Mouse (Mus musculus) granulocyte monocyte progenitor cell, adult 5-6 weeks (primary cell): ENCODE measurements around the gene Creb5. TPM values are rescaled to one million over a fixed set of nuclear protein-coding genes. Genes with fewer than 3 reads are reported as not detected.
A peak's percentile ranks its signal among the peaks of the same experiment; 100 is the strongest.

ENCODE experiments used
- ATAC-seq: replicated peaks from 2 replicates; pipeline ENCODE4 v1.8.0; 2016; ENCODE audit warnings: mild to moderate bottlenecking, moderate TSS enrichment, inconsistent platforms; ENCODE audit not compliant: poor library complexity, severe bottlenecking
- total RNA-seq, 2 experiments: library from RNA; stranded (forward) in 1 of 2; stranded (reverse) in 1 of 2; fragments of 200-712, 200-1000 nt in 1 of 2; fragments of >200 nt in 1 of 2; fragmentation: Nextera tagmentation in 1 of 2; gene quantifications; 2 replicates each; pipeline ENCODE4 v1.2.3; 2014 to 2017

Creb5 gene
- total RNA-seq (2014; fragmentation: Nextera tagmentation) (not detected in 2 replicates), total RNA-seq (2017) (0.15 TPM in 1 of 2 replicates, not detected in the other)

DNA sequence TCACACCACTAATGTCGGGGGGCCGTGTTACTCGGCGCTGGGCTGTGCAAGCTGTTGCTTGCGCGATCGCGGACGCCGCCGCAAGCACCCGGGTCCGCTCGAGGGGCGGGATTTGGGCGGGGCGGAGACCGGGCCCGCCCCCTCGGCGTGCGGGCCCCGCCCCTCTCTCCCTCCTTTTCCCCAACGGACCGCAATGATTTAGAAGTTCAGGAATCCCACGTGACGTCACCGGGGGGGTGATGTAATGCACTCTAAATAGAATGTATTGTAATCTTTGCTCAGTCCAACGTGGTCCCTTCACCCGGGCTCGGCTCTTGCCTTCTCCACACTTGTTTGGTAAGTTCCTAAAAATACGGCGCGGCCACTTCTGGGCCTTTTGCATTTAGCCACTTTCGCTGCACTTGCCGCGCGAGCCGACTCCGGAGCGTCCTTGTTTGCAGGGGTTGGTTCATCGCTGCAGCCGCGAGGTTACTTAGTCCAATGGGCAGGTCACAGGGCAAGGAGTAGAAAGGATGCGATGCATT, at the start of gene Creb5:
TSS of gene Creb5 (plus strand) at position 233 of the 524 bp plus-strand sequence.
- peak; percentile 65 for ATAC-seq

DNA sequence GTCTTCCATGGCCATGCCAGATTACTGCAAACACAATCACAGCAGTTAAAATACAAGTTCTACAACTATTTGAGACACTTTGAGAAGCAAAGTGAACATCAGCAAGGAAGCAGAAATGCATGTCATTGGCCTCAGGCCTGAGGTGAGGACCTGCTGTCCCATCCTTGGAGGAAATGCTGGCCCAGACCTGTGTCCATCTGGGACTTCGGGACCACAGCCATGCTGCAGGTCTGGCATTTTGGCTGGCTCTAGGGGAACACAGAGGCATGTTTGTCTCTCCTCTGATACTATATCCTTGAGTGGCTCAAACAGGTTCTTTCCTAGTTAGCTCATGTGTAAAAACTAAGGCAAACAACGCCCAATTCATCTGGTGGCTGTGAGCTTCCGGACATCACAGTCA, 27.2 kb upstream of the Creb5 start:
- no peak for ATAC-seq

DNA sequence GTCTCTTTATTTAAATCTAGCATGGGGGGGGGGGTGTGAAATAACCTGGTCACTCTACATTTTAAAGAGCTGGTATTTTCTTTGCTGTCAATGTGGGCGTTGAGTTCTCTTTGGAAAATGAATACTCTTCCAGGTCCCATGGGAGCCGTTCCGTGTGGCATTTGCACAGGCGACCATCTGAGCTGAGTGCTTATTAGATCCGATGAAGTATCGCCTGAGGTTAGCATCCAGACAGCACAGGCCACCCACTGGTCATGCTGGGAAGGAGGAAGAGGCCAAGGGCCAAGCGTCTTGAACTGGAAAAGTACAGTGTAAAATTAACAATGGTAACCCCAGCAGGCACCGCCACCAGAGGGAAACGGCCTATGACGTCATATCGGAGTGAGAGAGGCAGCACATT, 24.7 kb upstream of the Creb5 start:
- no peak for ATAC-seq

DNA sequence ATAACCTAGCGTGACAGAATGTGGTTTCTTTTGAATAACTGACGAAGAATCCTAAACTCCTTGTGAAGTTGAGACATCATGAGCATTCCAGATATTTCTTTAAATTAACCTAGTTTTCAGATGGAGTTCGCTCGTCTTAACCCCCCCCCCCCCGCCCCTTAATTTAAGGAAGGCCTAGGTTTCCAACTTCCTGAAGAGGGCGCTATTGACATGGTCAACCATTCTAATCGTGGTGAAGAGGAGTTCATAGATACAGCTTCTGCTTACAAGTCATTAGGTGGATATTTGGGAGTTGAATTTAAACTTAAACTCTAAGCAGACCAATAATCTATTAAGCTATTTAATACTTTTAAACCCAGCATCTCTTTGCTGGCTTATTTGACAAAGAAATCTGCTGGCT, 20.0 kb upstream of the Creb5 start:
- no peak for ATAC-seq

DNA sequence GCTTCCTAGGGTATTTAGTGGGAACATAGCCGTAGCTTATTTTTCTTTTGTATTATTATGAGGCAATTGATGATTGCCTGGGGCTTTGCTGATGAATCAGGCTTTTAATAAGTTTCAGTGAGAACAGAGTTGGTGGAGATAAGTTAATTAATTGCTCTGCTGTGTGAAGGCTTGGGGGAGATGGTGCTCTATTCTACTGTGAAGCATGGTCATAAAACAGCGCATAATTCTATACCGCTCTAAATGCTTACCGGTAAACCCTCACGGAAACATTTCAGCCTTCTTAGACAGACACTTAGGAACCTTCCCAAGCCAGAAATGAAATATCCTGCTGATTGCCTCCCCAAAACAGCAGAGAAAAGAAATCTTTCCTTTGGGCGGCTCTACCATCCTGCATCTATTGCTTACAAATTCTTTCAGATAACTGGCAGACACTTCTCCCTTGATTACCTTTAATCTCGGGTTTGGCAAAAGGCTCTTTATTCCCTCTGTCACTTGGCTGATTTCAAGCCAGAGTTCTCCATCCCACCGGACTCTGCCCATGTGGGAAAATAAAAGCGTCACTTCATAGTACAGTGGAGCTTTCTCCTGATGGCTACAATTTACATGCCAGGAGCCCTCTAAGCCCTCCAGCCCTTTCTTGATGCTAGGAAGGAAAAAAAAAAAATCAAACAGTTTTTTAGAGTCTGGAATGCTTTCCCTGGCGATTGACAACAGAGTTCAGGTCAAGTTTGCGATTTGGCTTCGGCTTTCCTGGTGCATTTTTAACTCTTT, 19.2 kb upstream of the Creb5 start:
- ATAC-seq, result no peak

DNA sequence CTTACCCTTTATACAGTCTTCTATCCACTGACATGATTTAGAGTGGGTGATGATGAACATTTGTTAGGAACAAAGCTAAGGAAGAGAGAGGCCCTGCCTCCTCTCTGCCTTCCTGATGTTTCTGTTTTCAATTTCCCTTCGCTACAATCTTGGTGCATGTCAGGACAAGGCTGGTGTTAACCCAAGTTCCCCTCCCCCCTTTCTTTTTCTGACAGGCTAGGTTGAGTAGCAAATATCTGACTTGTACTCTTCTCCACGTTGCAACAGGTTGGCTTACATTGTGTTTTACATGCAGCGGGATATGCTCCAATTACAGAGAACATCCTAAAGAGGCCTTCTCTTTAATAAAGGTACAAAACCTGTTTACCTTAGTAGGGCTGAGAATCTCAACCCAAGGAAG, 15.9 kb upstream of the Creb5 start:
- no peak for ATAC-seq

DNA sequence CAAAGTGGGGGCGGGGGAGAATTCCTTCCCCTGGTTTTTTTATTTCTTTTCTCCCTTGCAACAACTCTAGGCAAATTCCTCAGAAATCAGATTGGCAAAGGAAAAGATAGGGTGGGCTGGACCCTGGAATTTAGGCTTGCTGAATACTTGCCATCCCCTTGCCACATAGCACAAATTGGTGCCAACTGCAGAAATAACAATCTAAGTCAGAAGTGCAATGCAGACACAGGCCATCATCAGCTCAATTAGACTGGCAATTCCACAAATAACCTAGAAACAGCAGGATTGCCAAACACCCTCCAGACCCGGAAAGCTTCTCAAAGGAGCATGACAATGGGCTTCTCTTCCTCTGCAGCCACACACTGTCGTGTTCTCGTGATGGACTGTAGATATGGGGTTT, 15.4 kb upstream of the Creb5 start:
- ATAC-seq, result no peak

DNA sequence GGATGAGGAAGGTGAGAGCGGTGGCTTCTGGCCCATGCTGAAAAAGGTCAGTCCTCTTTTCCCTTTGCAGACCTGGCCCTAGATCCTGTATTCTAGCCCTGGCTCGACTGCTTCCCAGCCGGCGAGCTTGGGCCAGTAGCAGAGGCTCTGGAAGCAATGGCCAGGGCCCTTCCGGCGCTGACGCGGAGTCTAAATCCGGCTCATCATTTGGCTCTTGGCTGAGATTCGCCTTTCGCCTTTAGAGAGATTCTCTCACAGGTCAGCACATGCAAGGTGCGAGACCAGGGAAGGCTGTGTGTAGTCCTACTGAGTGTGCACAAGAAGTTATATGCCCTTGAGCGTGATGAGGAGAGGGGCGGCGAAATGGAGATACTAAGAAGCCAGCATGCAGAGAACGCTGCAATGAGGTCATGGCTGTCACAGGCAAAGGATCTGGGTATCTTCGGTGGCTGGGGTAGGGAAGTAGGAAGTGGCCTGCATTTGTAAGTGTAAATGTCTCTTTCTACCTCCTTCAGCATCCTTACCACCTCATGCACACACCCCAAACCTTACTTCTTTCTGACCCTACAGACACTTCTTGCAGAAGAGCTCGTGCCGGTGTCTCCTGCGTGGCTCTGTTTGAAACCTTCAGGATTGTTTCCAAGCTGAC, 557 bp upstream of the Creb5 start:
- ATAC-seq, result peak; percentile 21

DNA sequence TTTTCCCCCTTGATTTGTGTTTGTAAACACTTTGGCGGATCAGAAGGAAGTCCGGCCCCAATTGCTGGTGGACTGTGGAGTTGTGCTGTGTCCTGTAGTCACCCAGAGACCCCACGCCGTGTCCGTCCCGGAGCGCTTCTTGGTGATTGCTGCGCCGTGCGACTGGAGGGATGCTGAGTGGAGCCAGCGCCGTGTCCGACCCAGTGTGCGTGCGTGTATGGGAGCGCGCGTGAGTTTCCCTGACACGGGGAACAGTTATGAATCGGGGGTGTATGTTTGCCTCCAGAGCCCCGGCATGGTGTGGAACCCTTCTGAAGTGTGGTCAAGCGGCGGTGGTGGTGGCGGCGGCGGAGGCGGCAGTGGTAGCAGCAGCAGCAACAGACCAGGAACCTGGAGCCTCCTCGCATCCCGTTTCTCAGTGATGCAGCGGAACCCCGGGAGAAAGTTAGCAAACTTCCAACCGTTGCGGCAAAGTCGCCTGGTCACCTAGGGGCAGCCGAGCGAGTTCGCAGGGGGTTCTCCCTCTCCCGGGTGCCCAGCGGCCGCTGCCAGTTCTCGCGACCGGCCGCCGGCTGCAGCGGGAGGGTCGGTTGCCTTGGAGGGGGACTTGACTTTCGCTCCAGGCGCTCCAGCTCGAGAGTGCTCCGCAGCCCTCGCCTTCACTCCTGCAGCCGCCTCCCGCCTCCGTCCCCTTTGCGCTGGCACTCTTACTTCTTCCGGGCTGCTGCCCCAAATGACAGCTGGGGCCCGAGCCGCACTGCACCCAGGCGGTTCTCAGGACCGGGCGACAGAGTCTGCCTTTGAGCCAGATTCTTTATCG, 702 bp downstream of the Creb5 start:
- ATAC-seq, result peak; percentile 22

DNA sequence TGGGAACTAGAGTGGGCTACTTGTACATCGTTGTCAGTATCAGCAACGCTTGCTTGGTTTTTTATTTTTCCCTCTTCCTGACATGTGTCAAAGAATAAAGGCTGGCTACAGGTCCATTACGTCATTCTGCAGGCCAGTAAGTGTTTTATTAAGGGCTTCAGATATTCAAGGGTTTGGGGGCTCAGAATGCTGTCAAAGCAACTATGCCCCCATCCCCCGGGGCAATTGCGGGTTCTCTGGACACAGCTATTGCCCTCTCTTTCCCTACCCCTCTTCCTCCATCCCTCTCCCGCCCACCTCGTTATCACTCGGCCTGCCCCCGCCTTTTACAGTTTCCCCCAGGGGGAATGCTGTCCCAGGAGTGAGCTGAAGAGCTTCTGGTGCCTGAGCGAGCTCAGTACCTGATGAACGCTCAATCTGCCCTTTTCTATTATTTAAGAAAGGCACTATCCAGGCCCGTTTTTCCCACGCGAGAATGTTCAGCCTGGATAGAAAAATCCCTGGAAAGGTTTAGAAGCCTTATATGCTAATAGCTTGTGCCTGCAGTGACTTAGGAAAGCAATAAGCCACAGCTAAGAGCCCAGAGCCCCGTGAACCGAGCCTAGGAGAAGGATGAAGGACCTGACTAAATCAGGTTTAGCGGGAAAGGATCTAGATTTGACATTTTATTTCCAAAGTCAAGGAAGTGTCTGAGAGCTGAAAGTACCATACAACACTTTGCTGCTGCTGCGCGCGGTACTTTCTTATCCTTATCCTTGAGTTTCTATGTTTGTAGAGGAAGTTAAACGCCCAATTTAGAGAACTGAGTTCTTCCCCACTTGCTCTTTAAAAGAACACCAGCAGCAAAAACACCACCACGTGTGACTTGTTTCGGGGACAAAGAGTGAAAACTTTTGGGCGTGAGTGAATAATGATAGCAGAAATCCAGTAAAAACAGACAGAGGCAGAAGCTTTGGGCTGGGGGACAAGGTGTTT, 1.8 kb downstream of the Creb5 start:
- ATAC-seq, result no peak

DNA sequence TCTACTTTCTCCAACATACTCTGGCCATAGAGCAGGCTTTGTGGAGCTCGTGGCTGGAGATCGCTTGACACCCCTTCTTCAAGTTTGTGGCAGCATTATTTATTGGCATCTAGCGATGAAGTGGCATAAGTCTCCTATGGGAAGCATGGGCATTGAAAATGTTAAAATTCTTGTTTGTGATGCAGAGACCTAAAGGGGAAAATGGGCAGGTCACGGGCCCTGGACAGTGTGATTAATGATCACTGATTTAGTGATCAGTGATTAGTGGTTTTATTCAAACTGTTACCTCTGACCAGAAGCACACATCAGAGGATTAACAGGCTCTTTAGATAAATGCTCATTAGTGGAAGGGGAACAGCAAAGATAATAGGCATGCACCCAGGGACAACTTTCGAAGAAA, 2.6 kb downstream of the Creb5 start:
- ATAC-seq, result no peak

DNA sequence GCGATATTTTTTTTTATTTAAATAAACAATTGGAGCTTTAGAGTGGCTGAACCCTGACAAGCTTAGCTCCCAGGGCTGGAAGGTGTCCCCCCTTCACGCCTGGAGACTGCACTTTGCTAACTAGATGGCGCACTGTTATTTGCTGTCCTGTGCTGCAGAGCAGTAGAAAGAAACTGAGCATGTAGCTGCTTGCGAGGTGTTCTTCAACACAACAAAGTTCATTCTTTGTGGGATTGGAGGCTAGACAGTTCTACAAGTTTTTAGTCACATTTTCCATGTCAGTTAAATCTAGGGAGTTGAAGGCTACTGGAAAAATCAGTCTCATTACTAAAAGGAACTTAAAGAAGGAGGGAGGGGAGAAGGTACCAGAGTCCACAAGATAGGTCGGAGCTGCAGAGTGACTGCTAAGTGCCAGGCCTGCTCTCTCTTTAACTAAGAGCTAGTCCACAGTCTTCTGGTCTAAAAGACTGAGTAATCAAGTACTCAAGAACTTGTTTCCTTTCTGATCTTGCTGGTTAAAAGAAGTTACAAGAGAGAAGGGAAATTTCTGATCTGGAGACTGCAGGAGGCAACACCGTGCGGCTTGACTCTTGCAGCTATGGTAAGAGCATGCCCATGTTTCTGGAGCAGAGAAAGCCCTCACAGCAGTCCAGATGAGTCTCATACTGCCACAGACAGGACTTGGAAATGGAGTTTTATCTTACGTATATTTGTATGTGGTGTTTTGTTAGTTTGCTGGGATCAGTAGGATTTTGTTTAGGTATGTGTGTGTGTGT, 3.3 kb downstream of the Creb5 start:
- no peak for ATAC-seq

DNA sequence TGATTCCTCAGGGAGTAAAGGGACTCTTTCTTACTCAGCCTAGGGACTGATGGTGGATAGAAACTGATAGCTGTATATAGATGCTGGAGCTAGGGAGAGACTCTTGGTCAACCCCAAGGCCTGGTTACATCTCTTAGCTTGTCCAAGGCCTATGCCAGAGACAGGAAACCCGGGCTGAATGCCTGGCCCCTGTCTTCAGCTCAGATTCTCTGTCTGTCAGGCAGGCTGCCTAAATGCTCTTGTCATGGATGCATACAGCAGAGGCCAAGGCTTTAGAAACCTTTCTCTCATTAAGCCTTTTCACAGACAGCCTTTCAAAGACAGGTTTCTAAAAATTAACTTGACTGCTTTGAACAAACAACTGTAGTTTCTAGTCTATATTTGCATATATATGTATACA, 5.9 kb downstream of the Creb5 start:
- ATAC-seq, result no peak

DNA sequence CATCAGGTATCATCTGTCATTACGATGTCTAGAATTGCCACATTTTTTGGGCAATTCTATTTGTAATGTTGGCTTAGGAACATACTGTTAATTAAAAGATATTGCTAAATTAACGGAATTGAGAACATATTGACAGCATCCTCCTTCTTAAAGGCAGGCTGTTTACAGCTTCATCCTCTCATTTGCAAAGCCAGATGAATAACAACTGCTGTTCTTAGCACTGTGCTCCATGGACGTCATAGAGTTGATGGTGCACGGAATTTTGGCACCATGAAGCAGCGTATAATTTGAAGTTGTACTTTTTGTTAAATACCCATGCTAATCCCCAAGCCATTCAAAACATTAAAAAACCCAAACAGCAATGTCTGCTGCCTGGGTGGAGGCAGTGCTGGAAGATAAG, 10.8 kb downstream of the Creb5 start:
- no peak for ATAC-seq

DNA sequence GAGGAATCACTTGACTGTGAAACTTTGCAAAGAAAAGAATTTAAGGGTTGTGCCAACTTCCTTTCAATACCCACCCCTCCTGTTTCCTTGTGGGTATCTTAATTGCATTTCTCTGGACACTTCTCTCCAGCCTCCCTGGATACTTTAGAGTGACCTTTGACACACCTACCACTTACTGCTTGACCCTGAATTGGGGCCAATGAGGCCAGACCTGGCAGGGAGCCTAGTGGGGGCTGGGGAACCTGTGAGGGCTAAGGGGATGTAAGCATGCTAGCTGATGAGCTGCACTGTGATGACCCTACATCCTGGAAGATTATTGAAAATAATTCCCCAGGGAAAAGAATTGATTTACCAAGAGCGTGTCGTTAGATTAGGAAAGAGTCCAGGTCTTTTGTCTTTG, 17.1 kb downstream of the Creb5 start:
- ATAC-seq, result no peak

DNA sequence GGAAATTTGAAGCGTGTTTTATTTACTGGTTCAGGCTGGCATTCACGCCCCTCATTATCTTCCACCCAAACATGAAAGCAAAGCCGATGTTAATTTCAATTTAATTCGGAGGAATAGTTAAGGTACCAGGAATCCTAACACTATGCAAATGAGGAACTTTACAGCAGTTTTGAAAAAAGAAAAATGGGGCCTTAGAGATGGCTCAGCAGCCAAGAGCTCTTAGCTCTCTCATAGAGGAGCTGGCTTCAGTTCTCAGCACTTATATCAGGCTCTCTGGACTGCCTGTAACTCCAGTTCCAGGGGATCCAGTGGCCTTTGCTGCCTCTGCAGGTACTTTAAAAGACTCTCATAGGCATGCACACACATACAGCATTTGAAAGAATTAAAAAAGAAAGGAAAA, 19.1 kb downstream of the Creb5 start:
- no peak for ATAC-seq

DNA sequence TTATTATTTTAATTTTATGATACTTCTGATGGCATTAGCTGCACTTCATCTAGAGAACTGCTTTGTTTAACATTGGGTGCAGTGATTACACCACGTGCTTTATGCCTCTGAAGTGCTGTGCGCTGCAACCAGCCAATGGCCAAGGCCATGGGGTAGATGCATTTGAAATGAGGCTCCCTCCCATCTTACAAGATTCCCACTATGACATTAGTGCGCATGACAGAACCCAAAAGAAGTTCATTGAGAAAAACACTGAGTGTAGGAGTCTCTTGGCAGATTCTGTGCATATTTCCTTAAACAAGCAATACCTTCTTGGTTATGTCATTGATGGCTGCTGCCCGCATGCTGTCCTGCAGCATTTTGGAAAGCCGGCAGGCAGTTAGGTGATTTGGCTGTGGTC, 19.6 kb downstream of the Creb5 start:
- no peak for ATAC-seq

DNA sequence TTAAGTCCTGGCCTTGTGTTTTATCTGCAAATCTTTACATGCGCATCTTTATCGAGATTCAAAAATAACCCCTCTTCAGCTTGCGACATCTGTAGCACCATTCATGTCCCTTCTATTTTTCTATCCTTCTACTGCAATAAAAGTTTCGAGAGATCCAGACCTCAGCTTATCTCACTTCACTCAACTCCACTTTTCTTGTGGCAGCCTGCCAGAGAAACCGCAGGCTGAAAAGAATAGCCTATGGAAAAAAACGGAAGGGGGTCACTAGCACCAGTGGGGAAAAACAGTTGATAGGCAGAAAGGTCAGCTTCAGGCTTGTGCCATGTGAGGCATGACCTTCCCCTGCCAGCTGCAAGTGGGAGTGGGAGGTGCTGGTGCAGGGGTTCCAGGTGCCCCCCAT, 21.6 kb downstream of the Creb5 start:
- ATAC-seq, result peak; percentile 81

DNA sequence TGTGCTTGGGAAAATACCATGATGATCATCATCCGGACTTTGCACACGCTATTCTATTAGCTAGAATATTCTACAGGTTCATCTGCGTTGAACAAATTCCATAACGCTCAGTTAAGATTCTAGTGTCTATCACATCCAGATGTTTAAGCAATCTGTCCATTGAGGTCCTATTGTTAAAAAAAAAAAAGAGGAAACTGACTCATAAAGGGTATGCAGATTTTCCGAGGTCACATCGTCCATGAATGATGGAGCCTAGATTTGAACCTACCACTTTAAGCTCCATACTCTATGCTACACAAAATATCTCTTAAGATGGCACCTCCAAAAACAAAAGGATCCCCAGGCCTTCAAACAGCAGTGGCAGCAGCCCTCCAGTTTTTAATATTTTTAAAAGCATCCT, 26.5 kb downstream of the Creb5 start:
- no peak for ATAC-seq
